Mouse (Mus musculus) NIH3T3 (cell line): Measurements from ENCODE around the gene Tma7.

Experiments used
- DNase-seq: peaks from one replicate; pipeline ENCODE4 v3.0.0-alpha.2; 2012; ENCODE audit warnings: low read depth

The Tma7 gene

DNA sequence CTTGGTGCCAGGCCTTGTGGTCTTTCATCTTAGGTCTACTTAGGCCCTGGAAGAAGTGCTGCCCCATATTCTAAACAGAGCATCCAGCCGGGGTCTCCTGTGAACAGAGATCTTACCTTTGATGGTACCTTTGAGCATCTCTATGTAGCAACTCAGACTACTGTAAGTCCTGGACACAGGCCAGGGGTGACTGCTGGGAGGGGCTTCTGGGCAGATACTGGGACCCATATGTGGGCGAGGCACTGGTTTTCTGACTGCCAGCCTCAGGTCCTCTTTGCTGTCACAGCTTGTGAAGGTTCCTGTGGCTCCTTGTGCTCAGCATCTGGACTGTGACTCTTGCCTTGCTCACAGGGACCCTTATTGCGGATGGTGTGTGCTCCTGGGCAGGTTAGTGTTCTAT, 20.2 kb upstream of the Tma7 start:
- no peak for DNase-seq

- no peak for DNase-seq
Observed at GRCm38 (mm10) chr9:109101933-109102445, 19.6 kb upstream of the Tma7 start.

GRCm38 (mm10) chr9:109100307-109100928, 18.0 kb upstream of the Tma7 start:
- DNase-seq, result no peak

- peak; percentile 42 for DNase-seq
Observed at GRCm38 (mm10) chr9:109098969-109099368, 16.6 kb upstream of the Tma7 start.

DNA sequence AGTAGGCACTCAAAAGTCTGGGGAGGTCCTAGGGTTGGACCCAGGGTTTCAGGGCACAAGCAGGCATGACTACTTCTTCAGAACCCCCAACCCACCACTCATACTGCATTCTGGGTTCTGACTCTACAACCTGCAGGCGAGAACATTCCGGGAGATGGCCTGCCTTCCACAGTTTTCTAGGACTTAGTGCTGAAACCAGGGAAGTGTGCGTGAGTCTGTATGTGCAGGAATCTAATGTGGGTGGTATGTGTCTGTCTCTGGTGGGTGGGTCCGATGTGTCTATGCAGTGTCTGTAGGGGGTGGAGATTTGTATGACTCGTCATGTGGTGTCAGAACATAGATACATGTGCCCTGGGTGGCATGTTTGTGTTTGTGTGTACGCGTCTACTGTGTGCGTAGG, 16.0 kb upstream of the Tma7 start:
- no peak for DNase-seq

DNA sequence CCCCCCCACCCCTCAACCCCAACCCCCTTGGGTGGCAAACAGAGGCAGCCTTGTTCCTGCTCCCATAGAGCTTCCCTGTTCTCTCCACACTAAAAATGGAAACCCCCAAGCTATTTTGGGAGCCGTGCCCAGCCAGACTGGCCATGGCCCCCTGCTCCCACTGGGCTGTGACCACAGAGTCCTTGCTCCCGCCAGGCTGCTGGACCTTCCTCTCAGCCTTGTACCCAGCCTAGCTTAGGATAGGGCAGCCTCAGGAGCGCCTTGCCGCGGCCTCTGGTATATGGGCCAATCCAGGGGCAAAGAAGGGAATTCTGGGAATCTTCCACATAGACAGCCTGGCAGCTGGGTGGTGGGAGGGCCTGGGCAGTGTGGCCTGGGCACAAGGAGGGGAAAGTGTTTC, 15.4 kb upstream of the Tma7 start:
- DNase-seq, result peak; percentile 14

DNA sequence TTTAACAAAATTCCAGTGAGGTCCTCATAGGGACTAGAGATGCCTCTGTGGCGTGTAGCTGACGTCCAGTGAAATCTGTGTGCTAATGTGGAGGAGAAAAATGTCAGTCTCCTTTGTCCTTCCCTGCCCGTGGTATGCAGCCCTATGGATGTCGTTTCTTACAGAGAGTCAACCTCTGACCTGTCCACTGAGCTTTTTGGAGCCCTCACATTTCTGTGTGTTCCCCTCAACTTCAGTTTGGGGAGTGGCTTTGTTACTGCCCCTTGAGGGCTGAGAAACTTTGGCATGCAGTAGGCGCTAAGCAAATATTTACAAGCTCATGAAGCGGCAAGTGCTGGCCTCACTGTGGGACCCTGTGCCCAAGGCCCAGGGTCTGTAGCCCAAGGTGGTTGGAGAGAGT, 14.9 kb upstream of the Tma7 start:
- DNase-seq, result no peak

- DNase-seq, result no peak
Observed at GRCm38 (mm10) chr9:109096856-109097255, 14.5 kb upstream of the Tma7 start.

DNA sequence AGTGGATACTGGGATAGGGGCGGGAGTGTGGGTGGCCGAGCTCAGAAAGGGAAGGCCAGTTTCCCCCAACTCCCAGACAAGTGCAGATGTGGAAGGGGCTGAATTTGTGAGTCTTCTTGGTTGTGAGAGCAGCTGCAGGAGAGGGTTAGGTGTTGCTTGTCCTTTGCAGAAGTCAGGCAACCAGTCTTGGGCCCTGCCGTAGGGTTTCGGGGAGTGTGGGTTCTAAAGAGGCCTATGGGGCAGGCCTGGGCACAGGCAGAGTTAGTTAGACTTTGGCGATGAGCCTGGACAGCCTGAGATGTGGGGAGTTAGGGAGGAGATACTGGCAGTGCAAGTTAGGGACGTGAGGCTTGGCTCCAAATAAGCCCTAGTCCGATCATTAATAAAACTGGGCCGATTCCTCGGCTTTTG, 13.9 kb upstream of the Tma7 start:
- peak; percentile 60 for DNase-seq

GRCm38 (mm10) chr9:109095137-109095982, 13.0 kb upstream of the Tma7 start, which contains the start of gene Plxnb1:
Plxnb1 (plus strand) TSS chr9:109095389.
- peak; percentile 59 for DNase-seq

DNA sequence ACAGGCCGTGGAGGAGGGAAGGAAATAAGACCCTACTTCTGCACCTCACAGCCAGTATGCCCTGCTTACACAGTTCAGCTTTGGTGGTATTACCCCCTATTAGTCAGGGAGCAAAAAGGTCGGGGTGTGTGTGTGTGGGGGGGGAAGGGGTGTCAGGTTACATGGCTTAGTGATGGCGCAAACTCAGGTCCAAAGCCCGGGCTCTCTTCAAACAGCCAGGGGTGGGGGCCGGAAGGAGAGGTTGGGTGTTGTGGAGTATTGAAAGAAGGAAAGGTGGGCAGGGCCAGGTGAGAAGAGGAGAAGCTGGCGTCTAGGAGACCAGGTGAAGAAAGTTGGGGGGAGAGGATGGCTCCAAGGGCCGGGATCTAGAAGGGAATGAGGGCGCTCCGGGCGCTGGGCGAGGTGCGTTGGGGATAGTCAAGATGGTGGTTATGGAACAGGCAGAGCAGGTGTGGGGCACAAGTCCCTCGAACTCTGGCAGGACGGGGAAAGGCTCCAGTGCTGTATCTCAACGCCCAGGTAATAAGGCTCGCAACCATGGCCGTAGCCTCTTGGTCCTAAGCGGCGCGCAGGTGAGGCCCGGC, 12.3 kb upstream of the Tma7 start:
- peak; percentile 51 for DNase-seq

- DNase-seq, result no peak
Observed at GRCm38 (mm10) chr9:109093786-109094552, 11.6 kb upstream of the Tma7 start.

DNA sequence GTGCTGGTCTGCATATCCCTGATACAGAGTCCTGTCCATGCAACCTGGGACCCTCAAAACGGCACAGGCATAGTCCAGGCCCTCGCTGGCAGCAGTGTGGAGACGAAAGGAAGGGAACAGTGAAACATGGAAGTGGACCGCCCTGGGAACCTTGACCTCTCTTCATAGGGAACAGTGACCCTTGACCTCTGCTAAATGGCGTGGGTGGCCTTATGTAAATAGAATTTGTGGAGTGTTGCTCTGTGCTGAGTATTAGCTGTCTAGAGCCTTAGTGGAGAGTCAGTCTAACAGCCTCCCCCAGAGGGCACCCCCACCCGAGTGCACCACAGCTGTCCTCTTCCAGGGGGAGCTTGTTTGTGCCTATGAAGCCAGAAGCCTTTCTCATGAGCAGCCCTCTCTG, 10.4 kb upstream of the Tma7 start:
- no peak for DNase-seq

GRCm38 (mm10) chr9:109091802-109092201, 9.4 kb upstream of the Tma7 start:
- no peak for DNase-seq

DNA sequence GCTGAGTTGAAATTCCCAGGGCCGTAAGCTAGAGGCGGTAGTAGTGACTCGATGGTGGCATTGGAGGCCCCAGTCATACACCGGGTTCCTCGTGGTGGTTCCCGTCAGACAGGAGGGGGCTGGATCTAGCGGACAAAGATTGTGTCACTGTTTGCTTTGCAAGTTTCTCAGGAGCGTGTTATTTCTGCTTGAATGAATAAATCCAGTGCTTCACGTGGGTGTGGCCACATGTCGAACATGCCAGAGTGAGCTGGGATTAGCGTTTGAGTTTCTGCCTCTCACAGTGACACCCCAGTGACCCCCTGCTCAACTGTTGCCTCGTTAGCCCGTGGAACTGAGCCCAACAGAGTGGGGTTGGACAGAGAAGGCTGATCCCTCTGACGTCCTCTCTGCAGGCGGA, 8.1 kb upstream of the Tma7 start:
- DNase-seq, result no peak

DNA sequence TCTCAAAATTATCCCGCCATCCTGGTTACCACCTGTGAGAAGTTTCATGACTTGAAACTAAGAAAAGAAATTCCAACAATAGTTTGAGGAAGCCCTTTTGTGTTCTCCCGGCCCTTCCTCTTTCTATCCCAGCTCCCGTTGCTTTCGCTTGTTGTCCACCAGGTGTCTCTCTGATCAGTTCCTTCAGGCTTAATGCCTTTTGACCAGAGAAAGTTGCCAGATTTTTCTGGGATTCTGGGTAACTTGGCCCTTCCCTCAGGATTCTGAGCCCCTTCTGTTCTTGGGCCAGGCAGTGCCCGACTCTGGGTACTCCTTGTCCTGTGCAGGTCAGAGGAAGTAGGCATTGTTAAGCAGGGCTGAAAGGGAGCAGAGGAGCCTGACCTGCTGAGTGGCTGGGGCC, 5.6 kb upstream of the Tma7 start:
- peak; percentile 68 for DNase-seq

DNA sequence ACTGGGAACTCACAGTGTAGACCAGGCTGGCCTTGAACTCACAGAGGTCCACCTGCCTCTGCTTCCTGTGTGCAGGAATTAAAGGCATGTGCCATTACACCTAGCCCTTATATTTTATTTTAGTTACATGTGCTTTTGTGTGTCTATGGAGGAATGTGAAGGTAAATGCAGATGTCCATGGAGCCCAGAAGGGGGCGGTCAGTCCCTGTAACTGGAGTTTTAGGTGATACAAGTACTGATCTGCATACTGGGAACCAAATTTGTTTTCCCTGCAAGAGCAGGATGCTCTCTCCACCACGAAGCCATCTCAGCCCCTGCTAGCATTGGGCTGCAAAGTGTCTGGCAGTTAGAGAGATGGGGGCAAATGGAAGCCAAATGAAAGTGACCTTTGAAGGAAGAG, 2.5 kb upstream of the Tma7 start:
- peak; percentile 72 for DNase-seq

DNA sequence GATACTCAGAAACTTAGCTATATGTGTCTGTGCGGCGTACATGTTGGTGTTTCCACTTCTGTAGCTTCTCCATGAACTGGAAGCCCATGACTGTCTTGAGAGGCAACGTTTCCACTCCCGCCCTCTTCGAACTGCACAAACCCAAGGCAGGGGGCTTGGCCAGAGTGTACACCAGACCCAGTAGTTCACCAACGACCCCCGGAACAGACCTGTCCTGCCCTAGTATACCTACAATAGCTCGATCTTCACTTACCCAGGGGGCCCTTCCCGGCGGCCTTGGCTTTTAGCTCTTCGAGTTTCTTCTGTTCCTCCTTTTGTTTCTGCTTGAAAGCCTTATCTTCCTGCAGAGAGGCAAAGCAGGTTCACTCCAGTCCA, 651 bp downstream of the Tma7 start:
- no peak for DNase-seq

GRCm38 (mm10) chr9:109080516-109080915, 1.9 kb downstream of the Tma7 start:
- no peak for DNase-seq

DNA sequence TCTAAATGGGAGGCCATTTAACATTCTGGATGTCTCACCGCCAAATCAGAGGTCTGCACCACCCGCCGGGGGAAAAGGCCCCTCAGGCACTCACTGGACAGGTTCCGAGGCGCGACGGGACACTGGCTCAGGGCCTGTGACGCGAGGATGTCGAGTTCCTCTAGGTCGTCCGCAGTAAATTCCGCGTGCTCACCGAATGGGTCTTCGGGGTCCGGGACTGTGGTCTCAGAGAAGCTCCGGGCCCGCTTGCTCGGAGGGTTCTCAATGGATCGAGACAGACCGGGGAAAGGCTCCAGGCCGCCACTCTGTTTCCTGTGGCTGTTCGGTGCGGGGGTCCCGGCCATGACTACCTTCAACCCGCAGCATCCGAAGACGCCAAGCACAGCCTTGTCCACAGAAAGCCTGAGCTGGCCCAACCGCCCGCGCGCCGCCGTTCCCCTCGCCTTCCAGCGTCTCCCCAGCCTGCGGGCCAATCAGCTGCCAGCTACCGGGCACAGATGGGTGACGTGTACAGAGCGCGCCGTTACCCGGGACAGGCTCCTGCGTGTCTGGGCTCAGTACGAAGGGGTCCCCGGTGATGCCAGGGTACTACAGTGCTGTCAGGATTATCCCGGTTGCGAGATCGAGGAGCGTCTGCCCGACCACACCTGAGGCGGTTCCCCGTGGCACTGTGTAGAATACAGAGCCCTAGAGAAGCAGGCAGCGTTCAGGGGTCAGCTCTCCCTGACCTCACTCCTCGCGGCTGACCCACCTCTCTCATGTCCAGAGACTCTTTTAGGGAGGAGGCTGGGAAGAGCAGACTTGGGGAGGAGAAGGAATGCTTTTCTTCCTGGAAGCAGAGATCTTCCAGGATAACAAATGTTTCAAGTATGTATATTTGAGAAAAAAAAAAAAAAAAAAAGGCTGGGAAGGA, 8.5 kb downstream of the Tma7 start, which contains the start of gene Atrip:
Gene Atrip (minus strand): TSS at position 464 of the 913 bp plus-strand sequence.
- DNase-seq, result peak; percentile 91

- peak; percentile 18 for DNase-seq
Observed at GRCm38 (mm10) chr9:109068095-109068735, 14.2 kb downstream of the Tma7 start.
